Mouse (Mus musculus) mouse trophoblast stem cell (cell line): ENCODE measurements around the gene Fancc.
"Not testable (repeated sequence)": the region's sequence is repeated elsewhere in the genome, so short reads cannot be mapped to it uniquely, and the experiment has no call there.

Experiments
- in situ Hi-C, 2 experiments: fragments of 300-500 bp; cut with MseI, MboI; formaldehyde crosslinking; loops; 2 replicates in 1 of 2; 3 replicates in 1 of 2; pipeline ENCODE4 v1.15.1; 2025

Gene Fancc

DNA sequence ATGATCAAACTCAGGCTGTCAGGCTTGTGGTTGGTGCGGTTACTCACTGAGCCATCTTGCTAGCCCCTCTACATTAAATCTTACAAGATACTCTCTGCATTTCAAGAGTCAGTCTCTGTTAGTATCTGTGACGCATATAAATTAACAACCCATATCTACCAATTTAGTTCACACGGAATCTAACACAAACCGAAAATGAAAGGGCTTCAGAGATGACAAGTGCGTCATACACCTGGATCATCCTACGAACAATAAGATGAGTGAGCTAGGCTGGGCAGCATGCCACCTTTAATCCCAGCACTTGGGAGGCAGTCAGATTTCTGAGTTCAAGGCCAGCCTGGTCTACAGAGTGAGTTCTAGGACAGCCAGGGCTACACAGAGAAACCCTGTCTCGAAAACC, 177.3 kb downstream of the Fancc start:
- in situ Hi-C loops: loop anchor here in 1 of 2 experiments (10.0 kb wide), 1 partner anchor 395 kb away; no protein-coding TSS in a partner anchor

DNA sequence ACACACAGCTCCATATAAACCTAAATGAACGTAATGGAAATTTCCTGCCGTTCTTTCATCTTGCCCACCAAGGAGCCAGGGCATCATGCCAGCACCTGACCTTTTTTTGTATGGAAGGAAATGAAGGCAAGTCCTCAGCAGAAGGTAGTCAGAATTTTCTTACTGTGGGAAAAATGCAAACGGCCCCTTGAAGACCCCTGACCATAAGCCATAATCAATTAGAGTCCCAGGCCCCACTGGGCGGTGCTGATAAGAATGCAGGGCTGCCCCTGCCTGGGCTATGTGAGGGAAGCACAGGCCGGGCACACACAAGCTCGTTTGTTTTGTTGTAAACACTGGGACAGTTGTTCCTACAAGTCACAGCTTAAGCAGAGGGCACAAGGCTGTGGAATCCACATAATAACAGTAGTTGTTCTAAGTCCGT, 179.4 kb downstream of the Fancc start:
- in situ Hi-C loops: no loop called here

DNA sequence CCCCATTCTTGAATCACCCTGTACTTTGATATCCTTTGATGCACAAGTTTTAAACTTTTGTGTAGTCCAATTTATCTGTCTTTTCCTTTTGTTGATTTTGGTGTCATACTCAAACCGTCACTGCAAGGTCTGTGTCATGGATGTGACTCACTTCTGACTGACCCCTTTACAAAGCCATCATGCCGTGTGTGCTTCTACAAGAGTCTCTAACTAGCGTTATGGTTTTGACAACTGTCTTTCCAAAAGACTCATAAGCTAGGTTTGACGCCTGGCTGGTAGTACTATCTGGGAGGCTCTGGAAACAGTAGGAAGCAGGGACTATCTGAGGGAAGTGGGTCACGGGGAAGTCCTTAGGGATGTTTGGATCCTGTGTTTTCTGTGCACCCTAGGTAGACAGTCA, 180.7 kb downstream of the Fancc start:
- in situ Hi-C loops: no loop called here

DNA sequence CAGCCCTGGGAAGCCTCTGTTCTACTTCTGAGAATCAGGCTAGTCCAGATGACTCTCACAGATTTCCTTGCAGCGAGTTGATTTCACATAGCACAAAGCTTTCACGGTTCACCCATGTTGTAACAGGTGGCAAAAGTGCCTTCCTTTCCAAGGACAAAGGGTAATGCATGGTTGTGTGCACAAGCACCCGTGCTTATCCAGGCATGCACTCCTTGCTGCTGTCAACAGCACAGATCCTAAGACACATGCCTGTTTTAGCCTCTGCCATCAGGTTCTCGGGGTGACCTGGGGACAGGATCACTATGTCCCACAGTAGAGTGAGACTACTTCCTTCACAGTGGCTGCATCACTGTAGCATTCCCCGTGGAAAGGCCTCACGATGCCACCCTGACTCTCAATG, 181.3 kb downstream of the Fancc start:
- in situ Hi-C loops: no loop called here

DNA sequence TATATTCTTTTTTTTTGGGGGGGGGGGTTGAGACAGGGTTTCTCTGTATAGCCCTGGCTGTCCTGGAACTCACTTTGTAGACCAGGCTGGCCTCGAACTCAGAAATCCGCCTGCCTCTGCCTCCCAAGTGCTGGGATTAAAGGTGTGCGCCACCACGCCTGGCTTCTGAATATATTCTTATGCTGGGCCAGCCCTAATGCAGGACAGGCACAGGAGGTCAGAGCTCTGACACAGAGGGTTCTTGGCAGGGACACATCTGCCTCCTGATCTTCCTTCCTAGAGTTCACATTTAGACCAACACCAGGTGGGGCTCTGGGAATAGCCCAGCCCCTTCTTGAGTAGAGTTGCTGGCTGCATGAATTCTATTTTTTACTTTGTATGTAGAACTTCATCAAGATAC, 182.0 kb downstream of the Fancc start:
- in situ Hi-C loops: not testable (repeated sequence)

DNA sequence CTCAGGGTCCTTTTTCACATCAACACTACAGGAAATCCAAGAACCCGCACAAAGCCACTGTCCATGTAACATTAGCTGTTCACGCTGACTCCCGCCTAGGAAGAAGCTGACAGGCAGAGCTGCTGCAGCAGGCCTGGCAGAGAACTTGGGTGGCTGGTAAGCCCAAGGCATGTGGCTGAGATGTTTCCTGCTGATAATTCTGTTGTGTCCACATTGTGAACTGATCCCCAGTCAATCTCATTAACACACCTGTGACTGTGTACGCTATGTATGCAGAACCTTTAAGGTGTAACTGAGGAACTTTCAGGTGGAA, 182.5 kb downstream of the Fancc start:
- in situ Hi-C loops: no loop called here

DNA sequence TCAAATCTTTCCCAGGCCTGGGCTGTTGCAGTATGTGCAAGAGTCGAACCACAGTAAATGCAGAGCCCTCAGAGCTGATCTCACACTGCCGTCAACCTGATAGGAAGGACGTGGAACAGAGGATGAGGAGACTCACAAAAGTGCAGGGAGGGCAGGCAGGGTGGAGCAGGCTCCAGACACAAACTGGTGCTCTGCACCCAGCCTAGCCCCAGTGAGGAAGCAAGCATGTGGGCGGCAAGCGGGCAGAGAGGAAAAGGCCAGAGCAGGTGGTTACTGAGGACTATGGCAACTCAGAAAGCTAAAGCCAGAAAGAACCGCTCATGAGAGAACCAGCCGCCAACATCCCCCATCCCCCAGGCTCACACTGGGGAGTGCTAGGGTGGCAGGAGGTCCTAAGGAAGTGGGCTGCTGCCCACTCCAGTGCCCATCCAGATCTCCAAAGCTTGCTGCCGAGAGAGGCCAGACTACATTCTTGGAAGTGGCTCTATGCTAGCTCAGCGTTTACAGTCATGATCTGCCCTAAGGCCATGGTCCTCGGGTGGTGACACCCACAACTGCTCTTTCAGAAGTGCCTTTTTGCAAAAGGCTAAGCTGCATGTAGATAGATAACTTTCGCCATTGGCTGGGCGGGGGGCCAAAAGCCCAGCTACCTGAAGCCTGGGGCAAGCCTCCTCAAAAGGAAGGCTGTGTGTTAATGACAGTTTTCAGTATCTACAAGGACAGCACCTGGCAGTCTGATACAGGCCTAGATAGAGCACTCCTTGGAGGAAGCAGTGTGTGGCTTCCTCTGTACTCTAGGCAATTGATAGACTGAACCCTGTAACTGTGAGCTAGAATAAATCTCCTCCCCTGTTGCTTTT, 183.1 kb downstream of the Fancc start:
- in situ Hi-C loops: no loop called here

DNA sequence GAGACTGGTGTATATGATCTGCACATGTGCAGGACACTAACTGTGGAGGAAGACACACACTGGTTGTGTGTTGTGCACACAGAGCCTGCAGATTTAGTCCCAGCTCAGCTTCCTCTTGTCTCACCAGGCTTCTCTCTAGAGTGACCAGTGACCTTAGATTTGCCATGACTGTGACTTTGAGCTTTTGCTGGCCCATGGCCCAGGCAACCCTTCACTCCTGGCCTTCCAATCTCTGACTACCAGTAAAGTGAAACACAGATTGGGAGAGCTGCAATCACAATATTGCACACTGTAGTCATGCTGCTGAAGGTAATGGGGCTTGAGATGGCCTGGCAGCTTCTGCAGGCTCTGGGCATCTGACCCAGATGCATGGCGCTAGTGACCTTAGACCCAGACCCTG, 183.8 kb downstream of the Fancc start:
- in situ Hi-C loops: no loop called here

DNA sequence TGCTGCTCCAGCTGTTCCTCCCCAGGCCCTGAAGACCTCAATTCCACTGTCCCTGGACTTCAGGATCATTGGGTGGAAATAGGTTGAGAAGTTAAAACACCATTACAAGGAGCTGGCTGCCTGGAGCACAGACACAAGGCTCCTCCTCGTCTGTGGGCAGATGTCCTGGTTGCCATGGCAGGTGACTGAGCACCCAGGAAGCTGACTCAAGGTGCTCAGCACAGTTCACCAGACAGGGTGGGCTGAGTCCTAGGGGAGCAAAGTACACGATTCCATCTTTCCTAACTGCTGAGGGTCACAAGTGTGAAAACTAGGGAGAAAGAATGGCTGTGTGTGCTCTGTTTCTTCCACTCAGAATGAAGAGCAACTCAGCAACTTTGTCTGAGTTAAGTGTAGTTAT, 185.9 kb downstream of the Fancc start:
- in situ Hi-C loops: no loop called here

DNA sequence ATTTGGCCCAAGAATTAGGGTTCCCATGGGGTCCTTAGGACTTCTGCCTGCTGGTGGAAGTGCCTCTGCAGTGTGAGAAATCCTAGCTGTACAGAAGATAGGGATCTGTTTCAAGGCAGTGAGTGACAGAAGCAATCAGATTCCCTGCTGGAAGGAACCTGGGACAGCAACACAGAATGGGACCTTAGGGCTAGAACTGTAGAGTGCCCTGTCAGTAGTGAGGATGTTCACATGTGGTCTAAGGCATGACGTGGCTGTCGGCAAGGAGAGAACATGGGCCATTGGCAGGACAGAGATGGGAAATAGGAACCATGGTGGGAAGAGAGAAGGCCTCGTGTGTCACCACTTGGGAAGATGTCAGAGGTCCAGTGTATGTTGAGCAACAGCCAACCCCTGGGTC, 187.5 kb downstream of the Fancc start:
- in situ Hi-C loops: no loop called here

DNA sequence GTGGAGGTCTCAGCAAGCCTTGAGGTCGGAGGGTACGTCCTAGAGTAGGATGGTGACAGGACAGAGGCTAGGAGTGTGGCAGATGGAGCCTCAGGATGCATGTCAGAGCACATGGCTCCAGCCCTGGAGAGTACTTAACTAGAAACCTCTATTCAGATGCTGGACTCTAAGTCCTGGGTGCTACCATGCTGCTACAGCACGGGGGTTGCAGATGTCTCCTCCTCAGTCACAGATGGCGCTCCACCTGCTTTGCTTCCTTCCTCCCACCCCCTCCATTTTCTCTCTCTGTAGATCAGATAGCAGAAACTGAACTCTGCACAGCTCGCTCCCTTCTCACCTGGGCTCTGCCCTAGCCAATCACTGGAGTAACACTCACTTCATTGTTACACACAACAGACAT, 190.3 kb downstream of the Fancc start:
- in situ Hi-C loops: no loop called here

DNA sequence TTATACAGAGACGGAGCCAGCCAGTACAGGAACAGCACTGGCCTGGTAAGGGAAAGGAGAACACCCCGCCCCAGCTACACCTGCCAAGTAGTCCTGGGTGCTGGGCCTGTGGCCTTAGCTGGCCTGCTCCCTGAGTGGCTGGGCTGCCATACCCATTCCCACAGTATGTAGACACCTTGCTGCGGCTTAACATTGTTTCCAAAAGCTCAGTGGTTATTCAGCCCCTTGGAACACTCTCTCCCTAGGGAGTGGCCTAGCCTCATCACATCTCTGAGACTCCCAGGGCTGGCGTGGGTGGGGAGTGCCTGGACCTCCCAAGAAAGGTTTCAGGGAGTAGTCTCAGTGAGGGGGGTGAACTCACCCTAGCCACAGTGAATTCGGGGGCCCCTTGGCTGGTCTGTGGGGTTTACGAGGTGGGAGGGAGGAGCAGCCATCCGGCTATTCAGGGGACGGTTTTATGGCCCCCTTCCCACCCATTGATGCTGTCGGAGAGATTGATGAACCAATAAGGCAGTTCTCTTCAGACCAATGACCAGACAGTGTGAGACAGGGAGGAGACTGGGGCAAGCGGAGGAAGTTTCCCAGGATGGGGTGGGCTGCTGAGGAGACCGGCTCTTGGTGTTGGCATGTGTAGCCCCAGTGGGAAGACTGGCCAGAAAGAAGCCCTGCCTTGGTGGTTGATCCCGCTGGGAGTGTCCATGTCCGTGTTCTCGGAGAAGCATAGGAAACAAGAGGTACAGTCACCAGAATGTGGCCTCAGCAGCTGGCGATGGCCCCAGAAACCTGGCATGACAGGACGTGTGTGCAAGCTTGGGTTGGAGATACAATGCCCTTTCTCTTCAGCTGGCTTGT, 191.7 kb downstream of the Fancc start:
- in situ Hi-C loops: no loop called here

DNA sequence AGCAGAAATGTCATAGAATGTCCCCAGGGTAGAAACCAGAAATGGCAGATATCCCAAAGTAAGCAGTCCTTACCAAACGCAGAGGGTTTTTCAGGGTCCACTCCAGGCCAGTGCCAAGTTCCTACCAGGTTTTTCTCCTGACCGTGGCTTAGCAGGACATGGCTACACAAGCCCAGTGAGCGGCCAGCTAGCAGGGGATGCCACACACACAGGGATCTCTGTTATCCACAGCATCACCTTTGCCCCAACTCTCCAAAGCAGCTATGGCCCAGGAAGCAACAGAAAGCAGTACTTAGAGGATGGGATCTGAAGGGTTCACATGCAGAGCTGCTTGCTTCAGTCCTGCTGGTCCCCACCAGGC, 192.3 kb downstream of the Fancc start:
- in situ Hi-C loops: no loop called here

DNA sequence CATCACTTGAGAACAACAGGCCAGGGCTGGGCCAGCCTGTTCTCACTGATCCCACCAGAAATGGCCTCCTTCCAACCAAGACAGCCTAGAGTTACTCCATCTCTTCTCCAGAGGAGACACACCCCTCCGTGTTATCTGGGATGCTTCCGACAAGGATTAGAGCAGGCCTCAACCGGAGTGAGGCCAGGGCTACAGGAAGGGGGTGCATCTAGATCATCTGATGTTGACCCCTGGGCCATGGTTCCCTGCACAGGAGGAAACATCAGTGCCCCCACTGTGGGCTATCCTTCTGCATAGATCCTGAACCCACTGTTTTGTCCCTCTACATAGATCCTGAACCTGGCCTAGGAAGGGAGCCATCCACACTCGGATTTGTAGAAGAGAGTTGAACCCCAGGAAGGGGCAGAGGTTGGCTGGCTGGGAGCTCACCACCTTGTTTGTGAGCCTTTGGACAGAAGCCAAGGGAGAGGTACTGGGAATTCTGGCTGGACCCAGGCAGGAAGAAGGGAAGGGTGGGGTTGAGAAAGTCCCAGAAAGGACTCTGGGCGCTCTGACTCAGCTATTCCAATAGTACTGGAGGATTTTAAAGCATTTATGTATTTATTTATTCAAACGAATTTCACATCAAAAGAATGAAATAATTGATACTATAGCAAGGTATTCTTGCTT, 192.8 kb downstream of the Fancc start:
- in situ Hi-C loops: no loop called here

DNA sequence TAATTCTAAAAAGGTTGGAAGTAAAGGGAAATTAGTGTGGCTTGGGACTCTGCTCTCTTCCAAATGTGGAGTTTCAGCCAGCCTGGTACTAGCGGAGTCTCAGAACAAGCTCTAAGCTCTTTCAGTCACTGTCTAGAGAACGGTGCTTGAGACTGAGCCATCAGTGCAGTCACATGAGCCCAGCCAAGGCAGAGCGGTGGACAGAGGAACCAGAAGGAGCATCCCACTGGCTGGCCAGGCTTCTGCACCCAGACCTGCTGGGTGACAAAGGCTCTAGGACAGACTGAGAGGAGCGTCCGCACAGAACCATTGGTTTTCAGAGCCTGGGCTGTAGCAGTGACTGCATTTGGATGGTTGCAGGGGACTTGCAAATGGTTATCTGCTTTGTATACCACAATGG, 194.7 kb downstream of the Fancc start:
- in situ Hi-C loops: no loop called here

DNA sequence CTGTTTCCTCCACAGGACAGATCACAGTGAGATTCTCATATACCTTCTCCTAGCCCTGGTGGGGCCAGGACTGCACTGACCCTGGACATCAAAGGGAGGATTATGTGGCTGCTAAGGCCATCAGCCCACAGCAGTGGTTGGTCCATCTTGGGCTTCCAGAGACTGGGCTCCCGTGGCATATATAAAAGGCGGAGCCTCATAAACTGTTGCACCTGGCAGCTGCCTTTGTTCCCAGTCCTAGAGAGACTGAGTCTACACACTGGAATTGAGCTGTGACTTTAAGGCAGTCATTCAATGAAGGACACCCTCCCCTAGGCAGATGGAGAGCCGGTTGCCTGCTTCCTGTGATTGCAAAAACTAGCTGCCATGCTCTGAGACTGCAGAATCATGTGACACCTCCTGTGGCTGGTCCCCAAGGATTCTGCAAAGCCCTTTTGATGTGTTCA, 195.3 kb downstream of the Fancc start:
- in situ Hi-C loops: no loop called here

DNA sequence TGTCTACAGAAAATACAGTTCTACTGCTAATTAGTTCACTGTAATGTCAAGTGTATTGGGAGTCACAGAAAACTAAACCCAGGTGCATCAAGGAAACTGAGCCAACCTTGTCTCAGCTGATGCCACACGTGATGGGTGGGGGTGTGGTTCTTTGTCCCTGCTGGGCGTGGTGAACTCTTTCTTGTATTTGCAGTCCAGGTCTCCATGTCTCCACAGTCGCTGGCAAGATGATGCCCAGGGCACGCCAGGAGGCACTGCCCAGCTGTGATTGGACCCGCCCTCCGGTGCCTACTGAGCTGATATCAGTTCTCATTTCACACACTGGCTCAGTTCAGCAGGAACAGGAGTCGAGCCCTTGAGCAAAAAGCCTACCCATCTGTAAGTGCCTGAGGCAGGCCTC, 196.1 kb downstream of the Fancc start:
- in situ Hi-C loops: no loop called here

DNA sequence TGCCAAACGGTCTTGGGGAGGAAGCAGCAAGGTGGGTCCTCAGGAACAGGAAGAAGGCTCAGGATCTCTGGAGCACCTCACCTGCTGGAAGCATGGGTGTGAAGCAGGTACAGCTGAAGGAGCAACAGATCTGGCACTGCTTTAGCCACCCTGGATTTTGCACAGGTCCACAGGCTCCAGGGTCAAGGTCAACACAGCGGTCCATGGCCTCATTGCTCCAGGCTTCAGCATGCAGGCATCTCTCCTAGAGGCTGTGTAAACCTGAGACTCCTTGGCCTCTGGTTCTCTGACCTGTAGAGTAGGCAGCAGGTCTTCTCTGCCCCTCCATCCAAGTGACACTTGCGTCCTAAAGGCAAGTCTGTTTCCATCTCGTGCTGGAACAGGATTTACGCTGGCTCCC, 198.1 kb downstream of the Fancc start:
- in situ Hi-C loops: no loop called here

DNA sequence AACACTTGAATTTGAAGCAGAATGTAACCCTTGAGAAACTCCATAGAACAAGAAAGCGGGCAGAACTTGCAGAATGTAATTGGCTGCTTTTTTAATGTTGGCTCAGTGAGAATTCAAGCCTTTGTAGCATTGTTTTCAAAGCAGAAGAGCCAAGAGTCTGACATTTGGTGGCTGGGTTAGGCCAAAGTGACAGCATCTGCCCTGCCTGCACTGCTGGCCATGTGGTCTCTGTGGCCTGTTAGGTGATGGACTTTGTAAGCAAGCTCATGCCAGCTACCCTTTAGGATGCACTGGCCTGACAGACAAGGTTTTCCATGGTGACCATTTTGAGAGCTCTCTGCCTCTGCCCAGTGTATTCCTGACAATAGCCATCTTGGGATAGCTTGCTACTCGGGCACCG, 199.1 kb downstream of the Fancc start:
- in situ Hi-C loops: no loop called here

DNA sequence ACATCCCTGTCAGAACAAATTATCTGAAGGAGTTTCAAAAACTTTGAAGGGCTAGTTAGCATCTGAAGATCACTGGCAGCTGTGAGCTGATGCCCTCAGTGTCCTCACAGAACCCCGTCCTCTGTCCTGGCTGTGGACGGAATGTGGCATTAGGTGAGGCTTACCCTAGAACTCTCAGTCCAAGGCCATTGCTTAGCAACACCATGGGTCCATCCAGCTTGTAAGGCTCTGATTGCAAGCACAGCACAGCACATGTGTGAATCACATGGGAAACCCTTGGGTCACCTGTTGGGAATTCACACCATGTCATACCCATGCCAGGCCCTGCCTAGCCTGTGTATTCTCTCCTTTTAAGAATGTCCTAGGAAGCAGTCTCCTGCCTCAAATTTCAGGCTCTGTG, 200.1 kb downstream of the Fancc start:
- in situ Hi-C loops: no loop called here

DNA sequence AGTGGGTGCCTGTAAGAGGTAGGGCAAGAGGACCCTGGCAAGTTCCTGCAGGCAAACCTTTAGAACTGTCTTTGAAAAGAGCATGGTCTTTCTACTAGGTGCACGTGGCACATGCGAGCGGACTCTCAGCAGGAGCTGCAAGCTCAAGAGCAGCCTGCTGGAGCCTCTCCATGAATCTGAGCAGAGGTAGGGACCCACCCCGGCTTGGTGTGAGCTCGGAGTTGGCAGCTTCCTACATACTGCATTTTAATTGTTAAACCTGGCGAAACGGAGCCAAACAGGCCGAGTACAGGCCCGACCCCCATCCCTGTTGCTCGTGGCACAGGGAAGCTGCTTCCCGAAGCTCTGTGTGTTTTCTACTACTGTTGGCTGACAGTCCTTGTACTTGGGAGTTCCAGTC, 200.8 kb downstream of the Fancc start:
- in situ Hi-C loops: no loop called here

DNA sequence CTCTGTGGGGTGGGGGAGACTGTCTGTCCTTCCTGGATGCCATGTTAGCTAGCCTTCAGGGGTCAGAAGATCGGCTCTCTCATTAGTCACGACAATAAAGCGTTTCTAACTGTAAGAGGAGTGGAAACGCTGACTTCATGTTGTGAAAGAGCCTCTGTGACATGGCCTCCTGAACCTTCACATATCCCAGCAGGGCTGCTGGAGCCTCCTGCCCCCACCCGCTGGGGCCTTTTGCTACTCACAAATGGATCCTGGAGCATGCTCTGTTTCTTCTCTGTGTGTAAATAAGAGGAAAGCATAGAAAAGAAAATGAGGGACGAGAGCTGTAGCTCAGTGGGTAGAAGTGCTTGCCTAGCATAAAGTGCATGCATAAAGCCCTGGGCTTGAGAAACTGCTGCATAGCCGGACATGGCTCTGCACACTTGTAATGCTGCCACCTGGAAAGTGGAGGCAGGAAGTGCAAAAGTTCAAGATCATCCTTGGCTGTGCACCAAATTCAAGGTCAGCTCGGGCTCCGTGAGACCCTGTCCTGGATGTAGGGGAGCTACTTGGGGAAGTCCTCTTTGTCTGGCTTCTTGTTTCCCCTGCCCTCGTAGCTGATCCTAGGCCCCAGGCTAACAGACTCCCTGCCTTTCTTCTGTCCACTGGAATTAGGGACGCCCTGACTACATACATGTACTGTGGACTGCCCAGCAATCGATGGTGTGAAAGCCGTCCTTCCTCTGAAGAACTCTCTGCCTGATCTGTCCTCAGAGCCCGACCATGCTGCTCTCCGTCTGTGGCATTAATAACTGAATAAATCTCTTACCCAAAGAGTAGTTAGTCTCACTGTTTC, 202.5 kb downstream of the Fancc start:
- in situ Hi-C loops: no loop called here
